ENCODE assay signal across 8 mouse cellular contexts in genomic region chr1:167246976-167247375, GRCm38 (mm10). TPM values are rescaled to one million over a fixed set of nuclear protein-coding genes. Genes with fewer than 3 reads are reported as not detected.
DNase-seq lines count a peak whose midpoint lies in the region; ATAC-seq lines count a peak whose summit lies in the region.

No protein-coding gene starts in this region.

- H3K27me3 ChIP-seq in midbrain, embryonic 14.5 days (ENCODE audit: control insufficient read depth, insufficient read depth, low read length) = no peaks in the 10 kb centered on the region
- H3K27me3 ChIP-seq in midbrain, embryonic 13.5 days = no peaks in the 10 kb centered on the region
- H3K27me3 ChIP-seq in liver, embryonic 16.5 days (ENCODE audit: control insufficient read depth, insufficient read depth, low read depth, low read length) = no peaks in the 10 kb centered on the region
- no peaks in the 10 kb centered on the region for H3K27me3 ChIP-seq in stomach, embryonic 16.5 days (ENCODE audit: control insufficient read depth, insufficient read depth, low read length)

- 78% methylated on average over 8 of the region's 8 CpGs for WGBS in midbrain, embryonic 14.5 days
- WGBS in midbrain, embryonic 13.5 days = 82% methylated on average over 8 of the region's 8 CpGs
- 10% methylated on average over 8 of the region's 8 CpGs for WGBS in liver, embryonic 16.5 days (ENCODE audit: insufficient replicate concordance)
- 18% methylated on average over 8 of the region's 8 CpGs for WGBS in stomach, embryonic 16.5 days

- no peak overlapping the region for H3K4me3 ChIP-seq in midbrain, embryonic 14.5 days (replicated peaks; ENCODE audit: low read depth, low read length)
- no peak overlapping the region for H3K4me3 ChIP-seq in midbrain, embryonic 13.5 days (replicated peaks)
- H3K4me3 ChIP-seq in liver, embryonic 16.5 days (ENCODE audit: low read depth, low read length) = no peak overlapping the region
- H3K4me3 ChIP-seq in stomach, embryonic 16.5 days (replicated peaks; ENCODE audit: low read length) = no peak overlapping the region

- H3K4me2 ChIP-seq in midbrain, embryonic 14.5 days (ENCODE audit: low read length) = no peak overlapping the region
- H3K4me2 ChIP-seq in midbrain, embryonic 13.5 days (replicated peaks) = no peak overlapping the region
- no peak overlapping the region for H3K4me2 ChIP-seq in liver, embryonic 16.5 days (ENCODE audit: low read depth, low read length)
- no peak overlapping the region for H3K4me2 ChIP-seq in stomach, embryonic 16.5 days (ENCODE audit: low read depth, low read length)

- 0 out of 2 replicates have a peak, but pooled peaks cover 2% of the 10 kb centered on the region for H3K4me1 ChIP-seq in midbrain, embryonic 14.5 days (ENCODE audit: control insufficient read depth, insufficient read depth, low read length)
- H3K4me1 ChIP-seq in midbrain, embryonic 13.5 days (replicated peaks) = peaks cover 50% of the 10 kb centered on the region
- peaks cover 29% of the 10 kb centered on the region for H3K4me1 ChIP-seq in liver, embryonic 16.5 days (ENCODE audit: control insufficient read depth, low read depth, low read length)
- H3K4me1 ChIP-seq in stomach, embryonic 16.5 days (ENCODE audit: control insufficient read depth, insufficient read depth, low read length) = peaks cover 57% of the 10 kb centered on the region

- no peak for ATAC-seq in midbrain, embryonic 14.5 days (ENCODE audit: low FRiP score, low TSS enrichment)
- ATAC-seq in midbrain, embryonic 13.5 days = no peak
- peak; percentile 51 for ATAC-seq in granulocyte monocyte progenitor cell, adult 5-6 weeks (replicated peaks; ENCODE audit: poor library complexity, severe bottlenecking)
- ATAC-seq in liver, embryonic 16.5 days (ENCODE audit: low read depth) = peak; percentile 44; the same call in 1 of the 2 replicates
- peak; percentile 42; the same call in 1 of the 2 replicates for ATAC-seq in stomach, embryonic 16.5 days (ENCODE audit: insufficient read depth, low FRiP score)
- no peak for ATAC-seq in inflammation-experienced regulatory T-cells, adult 6 months

- no peaks in the 10 kb centered on the region for H3K36me3 ChIP-seq in midbrain, embryonic 14.5 days (ENCODE audit: control insufficient read depth, insufficient read depth, low read length)
- H3K36me3 ChIP-seq in midbrain, embryonic 13.5 days = no peaks in the 10 kb centered on the region
- H3K36me3 ChIP-seq in liver, embryonic 16.5 days (ENCODE audit: control insufficient read depth, insufficient read depth) = no peaks in the 10 kb centered on the region
- no peaks in the 10 kb centered on the region for H3K36me3 ChIP-seq in stomach, embryonic 16.5 days (ENCODE audit: control insufficient read depth, insufficient read depth, low read length)

- peak; percentile 46 for DNase-seq in midbrain, embryonic 14.5 days
- peak; percentile 70 for DNase-seq in adrenal gland, adult 8-10 months
- no peak for DNase-seq in embryo, embryonic 11 days

- no peak overlapping the region for H3K9ac ChIP-seq in midbrain, embryonic 14.5 days (replicated peaks; ENCODE audit: low read length)
- H3K9ac ChIP-seq in midbrain, embryonic 13.5 days (replicated peaks) = no peak overlapping the region
- no peak overlapping the region for H3K9ac ChIP-seq in liver, embryonic 16.5 days (ENCODE audit: low read depth, low read length)
- H3K9ac ChIP-seq in stomach, embryonic 16.5 days (ENCODE audit: low read length) = no peak overlapping the region

- H3K27ac ChIP-seq in midbrain, embryonic 14.5 days (replicated peaks; ENCODE audit: low read depth, low read length) = no peak overlapping the region
- no peak overlapping the region for H3K27ac ChIP-seq in midbrain, embryonic 13.5 days
- H3K27ac ChIP-seq in liver, embryonic 16.5 days (ENCODE audit: low read length) = no peak overlapping the region
- peak overlapping the region; percentile 1; the same call in 1 of the 2 replicates for H3K27ac ChIP-seq in stomach, embryonic 16.5 days (ENCODE audit: low read length)

- no peaks in the 10 kb centered on the region for H3K9me3 ChIP-seq in midbrain, embryonic 14.5 days (ENCODE audit: control insufficient read depth, low read length)
- H3K9me3 ChIP-seq in midbrain, embryonic 13.5 days = no peaks in the 10 kb centered on the region
- H3K9me3 ChIP-seq in liver, embryonic 16.5 days (replicated peaks; ENCODE audit: control insufficient read depth, low read length) = no peaks in the 10 kb centered on the region
- no peaks in the 10 kb centered on the region for H3K9me3 ChIP-seq in stomach, embryonic 16.5 days (replicated peaks; ENCODE audit: control insufficient read depth, low read length)

RNA-seq across cellular contexts. Expression of gene Uck2, which starts 38.1 kb away (rescaled TPM):
- polyA plus RNA-seq in midbrain, embryonic 14.5 days (2014; fragmentation: Nextera tagmentation; extraction: Ambion mirVana) = 51.1 and 54.1 TPM in 2 replicates
- polyA plus RNA-seq in midbrain, embryonic 13.5 days (2015; fragmentation: Nextera tagmentation; extraction: Ambion mirVana) = 67.6 and 70.1 TPM in 2 replicates
- total RNA-seq in adrenal gland, adult 8-10 months (2022) = 10 to 100 TPM; 30.9 to 55.9 (median 45.0) TPM
- total RNA-seq in granulocyte monocyte progenitor cell, adult 5-6 weeks (2014; fragmentation: Nextera tagmentation) = 181 and 224 TPM in 2 replicates
- 223 and 286 TPM in 2 replicates for total RNA-seq in granulocyte monocyte progenitor cell, adult 5-6 weeks (2017)
- polyA plus RNA-seq in liver, embryonic 16.5 days (2015; fragmentation: Nextera tagmentation; extraction: Ambion mirVana) = 28.9 and 30.8 TPM in 2 replicates
- polyA plus RNA-seq in stomach, embryonic 16.5 days (2015; fragmentation: Nextera tagmentation; extraction: Ambion mirVana) = 65.4 and 70.9 TPM in 2 replicates
- polyA plus RNA-seq in inflammation-experienced regulatory T-cells, adult 6 months (2017; shearing (Covaris generic)) = 10 to 100 TPM; 22.3 to 28.8 (median 23.2) TPM

Comparison
In these comparisons a context has a peak if more than half of its experiments do, and no peak if none do; other contexts are left out.
1. ATAC-seq: peak in granulocyte monocyte progenitor cell, adult 5-6 weeks (single experiment), liver, embryonic 16.5 days (single experiment) and stomach, embryonic 16.5 days (single experiment); none in midbrain, embryonic 14.5 days (single experiment), midbrain, embryonic 13.5 days (single experiment) and inflammation-experienced regulatory T-cells, adult 6 months (single experiment).